Mouse (Mus musculus): ENCODE results near the gene Slc22a1. TPM values are rescaled to one million over a fixed set of nuclear protein-coding genes. Genes with fewer than 3 reads are reported as not detected.

Slc22a1 gene
- total and polyA plus RNA-seq, 2 experiments from 2014 or later, result not detected

DNA sequence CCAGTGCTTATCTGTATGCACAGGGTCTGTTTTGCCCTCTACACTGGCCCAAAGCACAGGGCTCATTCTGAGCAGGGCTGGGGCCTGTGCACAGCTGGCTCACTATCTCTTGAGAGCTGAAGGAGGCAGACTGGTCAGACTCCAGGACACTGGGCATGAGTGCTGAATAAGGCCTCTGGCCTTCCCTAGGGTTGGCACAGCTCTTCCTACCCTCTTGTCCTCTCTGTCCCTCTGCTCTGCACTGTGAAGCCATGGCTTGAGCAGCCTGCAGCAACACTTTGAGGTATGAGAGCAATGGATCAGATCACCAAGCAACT, 6.3 kb downstream of the Slc22a1 start:
- Histone ChIP-seq H3K4me2 (ENCODE audit: low read depth, low read length, poor library complexity, severe bottlenecking) (no peak overlapping the region), H3K9ac (replicated peaks; ENCODE audit: low read length, poor library complexity, severe bottlenecking) (no peak overlapping the region), H3K36me3 (ENCODE audit: insufficient read depth, low read length) (no peaks in the 10 kb centered on the region), H3K27ac (ENCODE audit: low read depth, low read length) (no peak overlapping the region), H3K27me3 (ENCODE audit: insufficient read depth, low read length) (no peaks in the 10 kb centered on the region), H3K4me3 (ENCODE audit: low read depth, low read length) (no peak overlapping the region), H3K9me3 (ENCODE audit: low read length) (no peaks in the 10 kb centered on the region), H3K4me1 (ENCODE audit: insufficient read depth, low read length) (no peaks in the 10 kb centered on the region)
- TF ChIP-seq CTCF (IDR thresholded peaks at IDR 0.05), result no peak
- ATAC-seq (ENCODE audit: low FRiP score) (no peak), DNase-seq (ENCODE audit: low spot score) (no peak)

DNA sequence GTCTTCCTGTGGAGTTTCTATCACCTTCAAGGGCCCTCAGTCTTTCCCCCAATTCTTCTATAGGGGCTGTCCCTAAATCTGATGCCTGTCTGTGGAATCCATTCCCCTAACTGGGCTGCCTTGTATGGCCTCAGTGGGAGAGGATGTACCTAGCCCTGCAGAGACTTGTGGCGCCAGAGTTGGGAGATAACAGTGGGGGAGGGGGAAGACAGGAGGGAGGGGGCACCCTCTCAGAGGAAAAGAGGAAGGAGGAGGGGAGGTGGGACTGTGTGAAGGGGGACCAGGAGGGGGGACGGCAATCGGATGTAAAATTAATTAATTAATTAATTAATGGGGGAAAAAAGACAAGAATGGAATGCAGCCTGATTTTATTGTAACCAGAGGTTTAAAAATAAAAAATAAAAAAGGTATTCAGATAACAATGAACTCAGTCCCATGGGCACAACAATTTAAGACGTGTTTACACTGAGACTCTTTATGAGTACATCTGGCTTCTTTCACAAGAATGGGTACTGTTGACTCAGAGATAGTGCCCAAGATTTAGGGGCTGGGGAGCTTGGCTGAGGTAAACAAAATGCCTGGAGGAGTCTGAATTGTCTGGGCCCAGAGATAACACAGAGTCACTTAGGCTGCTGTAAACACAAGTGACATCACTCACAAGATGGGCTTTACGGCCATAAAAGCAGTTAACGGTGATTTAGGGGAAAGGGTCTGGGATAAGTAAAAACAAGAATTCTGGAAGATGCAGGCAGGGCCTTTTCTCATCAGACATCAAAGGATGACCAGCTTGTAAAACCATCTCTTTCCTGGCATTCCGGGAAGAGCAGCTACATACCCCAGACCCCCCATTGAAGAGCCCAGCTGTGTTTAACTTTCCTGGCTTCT, 6.9 kb downstream of the Slc22a1 start:
- Histone ChIP-seq H3K36me3 (ENCODE audit: insufficient read depth, low read length) (no peaks in the 10 kb centered on the region), H3K27ac (ENCODE audit: low read depth, low read length) (no peak overlapping the region), H3K4me2 (ENCODE audit: low read depth, low read length, poor library complexity, severe bottlenecking) (no peak overlapping the region), H3K4me3 (ENCODE audit: low read depth, low read length) (no peak overlapping the region), H3K4me1 (ENCODE audit: insufficient read depth, low read length) (no peaks in the 10 kb centered on the region), H3K27me3 (ENCODE audit: insufficient read depth, low read length) (no peaks in the 10 kb centered on the region), H3K9ac (replicated peaks; ENCODE audit: low read length, poor library complexity, severe bottlenecking) (no peak overlapping the region), H3K9me3 (ENCODE audit: low read length) (no peaks in the 10 kb centered on the region)
- DNase-seq (ENCODE audit: low spot score) (no peak), ATAC-seq (ENCODE audit: low FRiP score) (no peak)
- no peak for TF ChIP-seq CTCF (IDR thresholded peaks at IDR 0.05)
- 61% methylated on average over 7 of the region's 7 CpGs for WGBS

GRCm38 (mm10) chr17:12664156-12664555, 11.5 kb downstream of the Slc22a1 start:
- DNase-seq (ENCODE audit: low spot score) (no peak), ATAC-seq (ENCODE audit: low FRiP score) (no peak)
- no peaks in the 10 kb centered on the region for H3K36me3 ChIP-seq (ENCODE audit: insufficient read depth, low read length)
- no peak overlapping the region for H3K4me3 ChIP-seq (ENCODE audit: low read depth, low read length)
- no peaks in the 10 kb centered on the region for H3K4me1 ChIP-seq (ENCODE audit: insufficient read depth, low read length)
- H3K9me3 ChIP-seq (ENCODE audit: low read length), result no peaks in the 10 kb centered on the region
- H3K4me2 ChIP-seq (ENCODE audit: low read depth, low read length, poor library complexity, severe bottlenecking), result no peak overlapping the region
- H3K27ac ChIP-seq (ENCODE audit: low read depth, low read length), result no peak overlapping the region
- no peaks in the 10 kb centered on the region for H3K27me3 ChIP-seq (ENCODE audit: insufficient read depth, low read length)
- 85% methylated on average over 8 of the region's 8 CpGs for WGBS
- no peak for TF ChIP-seq CTCF (IDR thresholded peaks at IDR 0.05)
- no peak overlapping the region for H3K9ac ChIP-seq (replicated peaks; ENCODE audit: low read length, poor library complexity, severe bottlenecking)

DNA sequence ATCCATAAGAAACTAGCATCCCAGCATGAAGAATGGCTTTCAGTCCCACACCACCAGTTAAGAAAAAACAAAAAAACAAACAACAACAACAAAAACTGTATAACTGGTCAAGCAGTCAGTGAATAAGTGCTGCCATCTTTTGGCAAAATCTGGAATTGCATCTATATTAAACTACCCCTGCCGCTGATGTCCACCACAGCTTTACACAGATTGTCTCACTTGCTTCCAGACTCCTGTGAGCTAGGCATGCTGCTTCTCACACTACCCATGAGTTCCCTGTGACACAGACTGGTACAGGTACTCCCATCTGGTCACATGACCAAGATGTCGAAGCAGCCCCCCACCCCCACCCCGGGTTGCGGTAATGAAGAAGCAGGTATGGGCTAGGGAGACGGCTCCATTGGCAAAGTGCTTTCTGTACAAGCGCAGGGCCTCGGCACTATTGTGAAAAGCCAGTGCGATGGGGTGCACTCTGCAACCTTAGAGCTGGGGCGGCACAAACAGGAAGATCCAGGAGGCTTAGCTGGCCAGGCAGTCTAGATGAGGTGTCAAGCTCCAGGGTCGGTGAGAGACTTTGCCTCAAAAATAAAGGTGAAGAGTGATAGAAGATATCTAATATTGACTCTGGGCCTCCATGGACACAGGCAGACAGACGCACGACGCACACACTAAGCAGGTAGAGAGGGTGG, 14.9 kb downstream of the Slc22a1 start:
- 74% methylated on average over 13 of the region's 13 CpGs for WGBS
- no peak overlapping the region for H3K4me3 ChIP-seq (ENCODE audit: low read depth, low read length)
- no peak overlapping the region for H3K4me2 ChIP-seq (ENCODE audit: low read depth, low read length, poor library complexity, severe bottlenecking)
- DNase-seq (ENCODE audit: low spot score), result peak; percentile 77
- no peak for ATAC-seq (ENCODE audit: low FRiP score)
- no peaks in the 10 kb centered on the region for H3K9me3 ChIP-seq (ENCODE audit: low read length)
- H3K9ac ChIP-seq (replicated peaks; ENCODE audit: low read length, poor library complexity, severe bottlenecking), result no peak overlapping the region; the same call in 1 of the 2 replicates
- no peaks in the 10 kb centered on the region for H3K36me3 ChIP-seq (ENCODE audit: insufficient read depth, low read length)
- TF ChIP-seq CTCF (IDR thresholded peaks at IDR 0.05), result peak; percentile 85
- H3K4me1 ChIP-seq (ENCODE audit: insufficient read depth, low read length), result no peaks in the 10 kb centered on the region
- H3K27me3 ChIP-seq (ENCODE audit: insufficient read depth, low read length), result no peaks in the 10 kb centered on the region
- no peak overlapping the region for H3K27ac ChIP-seq (ENCODE audit: low read depth, low read length)

- TF ChIP-seq CTCF (IDR thresholded peaks at IDR 0.05), result no peak
- H3K4me3 ChIP-seq (ENCODE audit: low read depth, low read length), result no peak overlapping the region
- H3K9ac ChIP-seq (replicated peaks; ENCODE audit: low read length, poor library complexity, severe bottlenecking), result no peak overlapping the region
- 94% methylated on average over 10 of the region's 10 CpGs for WGBS
- no peak for DNase-seq (ENCODE audit: low spot score)
- no peak for ATAC-seq (ENCODE audit: low FRiP score)
- H3K4me2 ChIP-seq (ENCODE audit: low read depth, low read length, poor library complexity, severe bottlenecking), result no peak overlapping the region
- H3K36me3 ChIP-seq (ENCODE audit: insufficient read depth, low read length), result no peaks in the 10 kb centered on the region
- H3K9me3 ChIP-seq (ENCODE audit: low read length), result no peaks in the 10 kb centered on the region
- H3K27ac ChIP-seq (ENCODE audit: low read depth, low read length), result no peak overlapping the region
- no peaks in the 10 kb centered on the region; the same call in 1 of the 2 replicates for H3K4me1 ChIP-seq (ENCODE audit: insufficient read depth, low read length)
- H3K27me3 ChIP-seq (ENCODE audit: insufficient read depth, low read length), result no peaks in the 10 kb centered on the region
Measured at GRCm38 (mm10) chr17:12659233-12659632, 16.4 kb downstream of the Slc22a1 start.

GRCm38 (mm10) chr17:12658784-12659183, 16.8 kb downstream of the Slc22a1 start:
- no peak overlapping the region for H3K4me2 ChIP-seq (ENCODE audit: low read depth, low read length, poor library complexity, severe bottlenecking)
- 87% methylated on average over 7 of the region's 7 CpGs for WGBS
- no peak for ATAC-seq (ENCODE audit: low FRiP score)
- H3K4me3 ChIP-seq (ENCODE audit: low read depth, low read length), result no peak overlapping the region
- no peak for TF ChIP-seq CTCF (IDR thresholded peaks at IDR 0.05)
- no peak overlapping the region for H3K9ac ChIP-seq (replicated peaks; ENCODE audit: low read length, poor library complexity, severe bottlenecking)
- H3K27me3 ChIP-seq (ENCODE audit: insufficient read depth, low read length), result no peaks in the 10 kb centered on the region
- H3K36me3 ChIP-seq (ENCODE audit: insufficient read depth, low read length), result no peaks in the 10 kb centered on the region
- DNase-seq (ENCODE audit: low spot score), result no peak
- H3K4me1 ChIP-seq (ENCODE audit: insufficient read depth, low read length), result no peaks in the 10 kb centered on the region; the same call in 1 of the 2 replicates
- H3K27ac ChIP-seq (ENCODE audit: low read depth, low read length), result no peak overlapping the region
- no peaks in the 10 kb centered on the region for H3K9me3 ChIP-seq (ENCODE audit: low read length)

All from midbrain, postnatal 0 days (tissue).